Mouse (Mus musculus) heart, adult 8-10 months (tissue): ENCODE data around the gene Chil1. TPM values are rescaled to one million over a fixed set of nuclear protein-coding genes. Genes with fewer than 3 reads are reported as not detected.

Source experiments
- DNase-seq: peaks from one replicate; pipeline ENCODE4 v3.0.0; 2022; ENCODE audit warnings: low spot score
- total RNA-seq, 4 experiments: library from RNA; stranded (reverse); gene quantifications; 2 replicates each; pipeline ENCODE4 v1.2.4; 2022

Chil1 gene
- total RNA-seq, 4 experiments from 2014 or later, result 0.38 to 2.7 (median 0.51) TPM

DNA sequence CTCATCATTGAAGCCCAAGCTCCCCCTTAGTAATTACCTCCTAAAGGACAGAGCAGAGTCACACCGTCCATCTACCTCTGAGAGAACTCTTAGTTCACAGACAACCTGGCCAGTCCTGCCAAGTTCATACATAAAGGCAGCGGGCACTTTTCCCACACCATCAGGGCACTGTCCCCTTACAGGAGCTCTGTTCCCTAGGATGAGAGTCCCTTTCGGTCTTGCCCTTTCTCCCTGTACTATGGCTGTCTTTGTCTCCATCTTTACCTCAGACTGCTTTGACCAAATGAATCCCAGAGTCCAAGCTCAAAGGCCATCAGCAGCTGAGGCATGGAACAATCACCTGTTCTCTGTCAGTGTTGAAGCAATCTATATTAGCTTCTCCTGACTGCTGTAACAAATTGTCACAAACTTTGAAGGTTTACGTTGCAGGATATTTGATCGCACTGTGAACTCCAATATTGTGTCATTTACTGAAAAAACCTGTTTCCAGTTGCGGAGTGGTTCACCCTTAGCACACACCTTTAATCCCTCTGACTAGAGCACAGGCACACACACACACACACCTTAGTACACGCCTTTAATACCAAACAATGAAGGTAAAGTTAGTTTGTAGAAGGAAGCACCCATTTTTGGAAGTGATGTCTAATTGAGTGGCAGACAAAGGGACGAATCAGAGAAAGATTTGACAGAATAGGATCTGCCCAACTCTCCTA, 12.8 kb upstream of the Chil1 start:
- DNase-seq, result no peak

DNA sequence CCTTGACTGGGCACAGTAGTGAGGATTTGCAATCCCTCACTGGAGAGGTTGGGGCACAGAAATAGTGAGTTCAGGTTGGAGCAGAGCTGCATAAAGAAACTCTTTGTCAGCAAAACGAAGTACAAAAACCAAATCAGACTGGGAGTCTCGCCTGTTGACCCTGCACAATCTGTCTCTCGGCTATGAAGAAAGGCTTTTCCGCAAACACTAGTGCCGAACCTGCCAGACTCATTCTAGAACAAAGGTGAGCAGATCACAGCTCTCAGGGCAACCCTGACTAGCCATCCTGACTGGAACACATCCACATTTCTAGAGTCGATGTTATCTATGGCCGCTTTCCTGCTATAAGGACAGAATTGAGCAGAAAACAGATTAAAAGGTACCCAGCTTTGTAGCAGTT, 8.9 kb upstream of the Chil1 start:
- DNase-seq, result no peak

DNA sequence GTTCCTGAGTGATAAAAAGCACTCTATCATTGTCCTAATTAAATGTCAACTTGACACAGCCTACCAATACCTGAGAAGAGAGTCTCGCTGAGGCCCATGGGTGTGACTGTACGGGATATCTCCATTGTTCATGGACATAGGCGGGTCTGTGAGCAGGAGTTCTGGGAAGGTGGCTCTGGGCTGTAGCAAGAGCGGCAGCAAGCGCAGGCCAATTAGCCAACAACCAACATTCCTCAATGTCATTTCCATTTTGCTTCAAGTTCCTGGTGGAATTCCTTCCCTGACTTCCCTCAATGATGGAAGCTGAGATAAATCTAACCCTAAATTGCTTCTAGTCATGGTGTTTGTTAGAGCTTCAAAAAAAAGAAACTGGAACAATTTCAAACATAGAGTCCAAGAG, 4.0 kb upstream of the Chil1 start:
- DNase-seq, result no peak

DNA sequence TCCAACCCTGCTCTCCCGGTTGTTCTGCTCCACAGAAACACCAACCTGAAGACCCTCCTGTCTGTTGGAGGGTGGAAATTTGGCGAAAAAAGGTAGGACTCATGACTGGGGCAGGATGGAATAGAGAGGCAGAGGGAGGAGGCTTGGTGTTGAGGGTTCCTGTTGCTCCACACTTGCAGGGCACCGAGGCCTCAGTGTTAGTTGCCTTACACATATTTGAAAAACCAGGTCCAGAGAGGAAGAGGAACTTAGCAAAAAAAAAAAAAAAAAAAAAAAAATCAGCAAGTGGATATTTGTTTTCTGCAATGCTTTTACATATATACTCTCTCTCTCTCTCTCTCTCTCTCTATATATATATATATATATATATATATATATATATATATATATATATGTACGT, 2.1 kb downstream of the Chil1 start:
- DNase-seq, result no peak

DNA sequence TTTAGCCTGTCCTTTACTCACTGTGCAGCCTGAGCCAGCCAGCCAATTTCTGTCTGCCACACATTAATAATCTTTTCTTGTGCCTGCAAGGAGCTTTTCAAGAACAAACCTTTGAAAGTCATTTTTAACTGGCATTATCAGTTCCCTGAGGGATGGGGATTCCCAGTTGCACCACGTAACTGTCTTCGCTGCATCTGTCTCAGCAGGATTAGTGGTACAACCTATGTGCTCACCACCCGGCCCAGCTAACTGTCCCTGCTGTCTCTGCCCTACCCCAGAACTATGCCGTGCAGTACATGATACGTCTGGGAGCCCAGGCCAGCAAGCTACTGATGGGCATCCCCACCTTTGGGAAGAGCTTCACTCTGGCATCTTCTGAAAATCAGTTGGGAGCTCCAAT, 6.2 kb downstream of the Chil1 start:
- DNase-seq, result no peak

DNA sequence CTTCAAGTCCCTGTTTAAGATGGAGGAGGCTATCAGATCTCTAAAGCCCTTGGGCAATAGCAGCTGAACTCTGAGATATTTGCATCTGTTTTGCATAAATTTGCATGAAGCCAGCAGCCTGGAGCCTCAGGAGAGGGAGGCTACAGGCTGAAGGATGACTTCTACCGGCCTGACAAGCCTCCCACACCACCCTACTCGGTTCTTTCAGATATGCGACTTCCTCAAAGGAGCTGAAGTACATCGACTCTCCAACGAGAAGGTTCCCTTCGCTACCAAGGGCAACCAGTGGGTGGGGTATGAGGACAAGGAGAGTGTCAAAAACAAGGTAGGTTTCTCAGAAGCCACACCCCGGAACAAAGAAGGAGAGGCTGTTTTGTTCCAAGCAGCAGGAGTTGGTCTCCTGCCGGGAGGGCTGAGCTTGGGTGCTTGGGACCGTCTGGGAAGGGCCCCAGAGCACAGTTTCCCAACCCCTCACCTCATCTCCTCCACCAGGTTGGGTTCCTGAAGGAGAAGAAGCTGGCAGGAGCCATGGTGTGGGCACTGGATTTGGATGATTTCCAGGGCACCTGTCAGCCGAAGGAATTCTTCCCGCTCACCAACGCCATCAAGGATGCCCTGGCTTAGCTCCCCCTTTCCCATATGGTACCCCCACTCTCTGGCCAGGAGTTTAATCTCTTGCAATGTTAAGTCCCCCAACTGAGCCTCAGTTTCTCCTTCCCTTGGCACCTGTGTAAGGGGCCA, 7.2 kb downstream of the Chil1 start:
- DNase-seq, result no peak

DNA sequence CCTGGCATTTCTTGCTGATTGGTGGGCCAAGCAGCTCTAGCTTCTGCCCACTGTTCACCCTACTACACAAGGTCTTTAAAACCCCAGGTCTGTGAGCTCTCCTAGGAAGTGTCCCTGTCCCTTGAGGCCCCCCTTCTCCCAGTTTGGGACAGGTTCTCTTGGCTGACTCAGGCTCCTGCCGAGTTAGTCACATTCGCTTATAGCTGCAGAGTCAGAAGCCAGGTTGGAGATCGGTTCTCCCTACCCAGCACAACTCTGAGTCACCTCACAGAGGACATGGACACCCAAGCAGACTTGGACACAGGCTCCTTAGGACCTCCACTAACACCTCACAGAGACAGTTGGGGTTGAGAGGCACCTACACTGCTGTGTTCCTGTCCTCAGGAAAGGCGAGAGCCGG, 9.2 kb downstream of the Chil1 start:
- no peak for DNase-seq

DNA sequence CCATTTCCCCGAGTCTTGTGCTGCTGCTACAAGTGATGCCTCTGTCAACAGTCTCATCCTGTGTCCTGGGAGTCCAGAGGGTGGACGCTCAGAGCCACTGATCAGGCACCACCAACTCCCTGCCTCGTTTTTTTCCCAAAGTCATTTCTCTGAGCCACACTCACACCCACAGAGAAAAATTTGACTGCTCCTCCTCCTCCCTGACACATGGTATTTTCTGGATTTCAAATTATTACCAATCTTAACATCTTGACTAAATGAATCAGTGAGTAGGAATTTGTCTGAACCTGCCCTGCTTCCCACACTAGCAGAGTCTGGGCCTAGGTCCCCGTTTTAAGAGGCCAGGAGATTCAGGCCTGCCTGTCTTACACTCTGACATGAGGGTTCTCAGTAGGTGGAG, 10.0 kb downstream of the Chil1 start:
- no peak for DNase-seq

DNA sequence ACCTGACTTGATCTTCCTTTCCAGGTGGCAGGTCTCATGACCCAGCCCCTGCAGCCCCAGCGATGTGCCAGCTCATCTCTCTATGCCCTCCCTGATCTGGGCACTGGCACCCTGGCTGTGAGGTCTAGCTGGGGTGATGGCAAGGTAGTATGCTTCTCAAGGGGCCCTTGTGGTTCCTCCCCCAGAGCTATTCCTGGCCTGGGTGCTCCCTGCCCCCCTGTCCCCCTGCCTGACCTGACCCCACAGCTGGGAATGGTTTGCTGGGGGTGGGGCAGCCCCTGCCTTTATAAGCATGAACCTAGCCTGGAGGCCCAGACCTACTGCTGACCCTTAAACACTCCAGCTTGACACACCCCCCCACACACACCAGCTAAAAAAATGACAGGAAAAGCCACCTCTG, 11.2 kb downstream of the Chil1 start, which contains the start of gene Mybph:
TSS of gene Mybph (plus strand) at position 323 of the 400 bp plus-strand sequence.
- DNase-seq, result no peak

DNA sequence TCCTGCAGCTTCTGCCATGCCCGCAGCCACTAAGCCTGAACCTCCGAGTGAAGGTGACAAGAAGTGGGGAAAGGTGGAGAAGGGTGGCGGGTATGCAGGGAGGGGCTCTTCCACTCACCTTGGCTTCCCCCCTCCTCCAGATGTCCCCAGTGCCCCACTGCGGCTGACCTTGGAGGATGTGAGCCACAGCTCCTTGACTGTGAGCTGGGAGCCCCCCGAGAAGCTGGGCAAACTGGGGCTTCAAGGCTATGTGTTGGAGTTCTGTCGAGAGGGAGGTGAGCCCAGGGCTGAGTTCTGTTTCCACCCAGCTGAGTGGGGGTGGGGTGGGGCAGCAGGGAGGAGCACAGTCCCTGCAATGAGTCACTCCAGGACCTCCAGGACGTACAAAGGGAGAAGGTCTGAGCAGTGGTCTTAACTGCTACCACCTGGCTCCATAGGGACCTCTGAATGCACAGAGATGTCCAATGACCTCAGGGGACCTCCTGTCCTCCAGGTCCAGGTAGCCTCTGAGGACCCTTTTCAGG, 11.8 kb downstream of the Chil1 start:
- DNase-seq, result no peak

DNA sequence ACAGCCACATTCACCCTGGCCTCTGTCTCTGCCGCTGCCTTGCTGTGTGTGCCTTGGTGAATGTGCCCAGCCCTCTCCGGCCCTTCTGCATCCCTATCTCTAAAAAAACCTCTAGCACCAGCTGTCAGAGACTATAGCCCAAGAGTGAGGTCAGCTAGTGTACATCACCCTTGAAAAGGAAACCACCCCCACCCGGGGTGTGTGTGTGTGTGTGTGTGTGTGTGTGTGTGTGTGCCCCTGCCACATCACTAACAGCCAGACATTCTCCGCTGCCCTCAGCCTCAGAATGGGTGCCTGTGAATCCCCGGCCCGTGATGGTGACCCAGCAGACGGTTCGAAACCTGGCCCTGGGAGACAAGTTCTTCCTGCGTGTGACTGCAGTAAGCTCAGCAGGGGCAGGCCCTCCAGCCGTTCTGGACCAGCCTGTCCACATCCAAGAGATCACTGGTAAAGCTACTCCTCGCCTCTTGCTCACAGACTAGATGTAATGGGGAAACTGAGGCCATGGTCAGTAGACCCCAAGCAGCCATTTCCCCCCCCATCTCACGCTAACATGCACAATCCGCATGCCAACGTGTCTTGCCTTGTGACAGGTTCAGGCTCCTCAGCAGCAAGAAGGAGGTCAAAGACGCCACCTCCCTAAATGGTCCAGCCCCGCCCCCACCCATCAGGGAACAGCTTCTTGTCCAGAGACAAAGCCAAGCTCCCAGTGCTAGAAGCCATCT, 12.5 kb downstream of the Chil1 start:
- DNase-seq, result no peak

DNA sequence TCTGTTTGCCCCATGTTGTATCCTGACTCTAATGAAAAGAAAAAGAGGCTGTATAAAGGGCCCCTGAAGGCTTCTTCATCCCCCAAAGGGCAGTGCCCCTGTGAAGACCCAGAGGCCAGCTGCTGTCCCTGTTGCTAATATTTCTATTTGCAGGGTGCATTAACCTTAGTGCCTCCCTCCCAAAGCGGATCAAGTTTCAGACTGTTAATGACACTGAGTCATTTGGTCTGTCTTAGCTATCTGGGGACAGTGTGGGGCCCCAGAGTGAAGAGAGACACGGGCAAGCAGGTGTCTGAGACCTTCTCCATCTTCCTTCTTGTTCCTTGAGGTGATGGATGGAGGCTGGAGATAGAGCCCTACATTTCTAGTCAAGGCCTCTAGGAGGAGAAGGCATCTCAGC, 13.1 kb downstream of the Chil1 start:
- DNase-seq, result no peak

DNA sequence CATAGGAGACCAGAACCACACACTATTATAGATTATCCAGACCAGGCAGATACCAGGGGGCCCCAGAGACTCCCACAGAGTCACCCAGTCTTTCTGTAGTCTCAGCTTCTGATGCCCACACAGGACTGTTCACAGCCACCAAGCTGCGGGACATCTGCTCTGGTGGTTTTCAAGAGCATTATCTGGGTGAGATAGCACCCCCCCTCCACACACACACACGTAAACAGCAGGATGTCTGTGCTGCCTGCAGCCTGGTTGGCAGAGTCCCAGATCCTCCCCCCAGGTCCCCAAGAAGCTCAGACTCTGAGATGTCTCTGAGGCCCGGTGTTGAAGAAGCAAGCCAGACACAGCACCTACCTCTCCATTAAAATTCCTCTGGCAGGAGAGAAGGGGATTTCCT, 13.6 kb downstream of the Chil1 start:
- DNase-seq, result no peak

DNA sequence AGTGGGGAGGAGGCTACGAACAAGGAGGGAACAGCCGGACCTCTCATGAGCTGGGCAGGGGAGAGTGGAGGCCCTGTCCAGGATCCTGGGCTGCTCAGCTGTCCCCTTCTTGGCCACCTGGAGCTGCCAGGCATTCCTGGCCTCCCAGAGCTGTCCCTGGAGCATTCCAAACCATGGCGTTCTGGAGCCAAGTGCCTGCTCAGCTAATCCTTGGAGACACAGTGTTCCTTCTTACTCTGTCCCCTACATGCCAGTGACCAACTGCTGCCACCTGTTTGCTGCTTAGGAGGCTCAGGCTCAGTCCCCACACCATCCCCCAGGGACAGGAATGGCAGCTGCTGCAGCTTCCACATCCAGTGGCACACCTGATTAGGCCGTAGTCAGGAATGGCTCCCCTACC, 14.0 kb downstream of the Chil1 start:
- DNase-seq, result peak; percentile 19

DNA sequence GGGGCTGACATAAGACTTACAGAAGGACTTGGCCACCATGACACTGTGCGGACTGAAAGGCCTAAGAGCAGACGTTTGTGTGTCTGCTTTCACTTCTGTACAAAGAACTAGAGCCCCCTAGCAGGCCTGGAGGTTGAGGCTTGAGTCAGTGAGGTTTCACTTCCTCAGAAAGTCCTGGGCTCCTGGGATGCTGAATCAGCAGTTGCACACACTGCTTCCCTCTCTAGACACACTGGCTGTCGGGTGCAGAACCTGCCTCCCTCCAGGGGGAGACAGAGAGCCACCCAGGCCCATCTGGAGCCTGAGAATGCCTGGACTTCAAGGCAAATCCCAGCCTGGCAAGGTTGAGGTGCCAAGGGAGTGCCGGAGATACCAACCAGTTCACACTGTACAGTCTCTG, 14.4 kb downstream of the Chil1 start:
- DNase-seq, result peak; percentile 74

DNA sequence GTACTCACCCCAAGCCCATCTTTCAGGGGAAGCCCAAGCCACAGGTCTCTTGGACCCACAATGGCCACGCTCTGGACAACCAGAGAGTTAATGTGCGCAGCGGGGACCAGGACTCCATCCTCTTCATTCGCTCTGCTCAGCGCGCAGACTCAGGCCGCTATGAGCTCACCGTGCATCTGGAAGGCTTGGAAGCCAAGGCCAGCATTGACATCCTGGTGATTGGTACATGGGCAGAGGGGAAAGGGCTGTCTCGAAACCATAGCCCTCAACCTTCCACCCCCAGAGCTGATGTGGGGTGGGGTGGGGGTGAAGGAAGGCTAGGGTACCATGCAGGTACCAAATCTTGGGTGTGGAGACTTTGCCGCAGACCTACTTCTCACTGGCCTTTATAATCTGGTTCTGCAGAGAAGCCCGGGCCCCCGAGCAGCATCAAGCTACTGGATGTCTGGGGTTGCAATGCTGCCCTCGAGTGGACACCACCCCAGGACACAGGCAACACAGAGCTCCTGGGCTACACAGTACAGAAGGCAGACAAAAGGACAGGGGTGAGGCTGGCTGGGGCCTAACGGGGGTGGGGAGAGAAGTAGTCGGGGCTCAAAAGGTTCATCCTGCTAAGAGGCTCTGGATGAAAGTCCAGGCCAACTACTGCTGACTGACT, 15.5 kb downstream of the Chil1 start:
- no peak for DNase-seq

DNA sequence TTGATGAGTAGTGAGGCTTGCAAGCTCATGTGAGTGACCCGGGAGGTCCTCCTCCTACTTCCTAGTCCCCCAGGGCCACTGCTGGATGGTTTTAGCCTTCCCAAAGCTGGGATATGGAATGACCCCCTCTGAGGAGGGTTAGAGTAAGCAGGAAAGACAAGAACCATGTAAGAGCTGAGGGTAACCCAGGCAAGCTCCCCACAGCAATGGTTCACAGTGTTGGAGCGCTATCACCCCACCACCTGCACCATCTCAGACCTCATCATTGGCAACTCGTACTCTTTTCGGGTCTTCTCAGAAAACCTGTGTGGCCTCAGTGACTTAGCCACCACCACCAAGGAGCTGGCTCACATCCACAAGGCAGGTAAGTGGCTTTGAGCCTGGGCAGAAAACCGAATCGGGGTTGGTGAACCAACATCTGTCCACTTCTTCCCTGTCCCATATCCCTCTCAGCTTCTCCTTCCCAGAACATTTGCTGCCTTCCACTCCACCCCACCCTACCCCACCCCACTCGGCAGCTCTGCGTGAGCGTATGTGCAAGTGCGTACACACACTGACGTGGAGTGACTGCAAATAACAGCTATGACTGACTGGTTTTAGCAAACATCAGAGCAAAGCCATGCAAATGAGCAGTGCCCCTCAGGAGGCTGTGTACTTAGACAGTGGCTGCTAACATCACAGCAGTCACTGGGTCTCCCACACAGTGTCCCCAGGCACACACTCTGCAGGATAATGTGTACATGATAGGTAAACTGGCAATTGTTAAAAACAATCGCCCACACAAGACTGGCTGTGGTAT, 16.4 kb downstream of the Chil1 start:
- no peak for DNase-seq

DNA sequence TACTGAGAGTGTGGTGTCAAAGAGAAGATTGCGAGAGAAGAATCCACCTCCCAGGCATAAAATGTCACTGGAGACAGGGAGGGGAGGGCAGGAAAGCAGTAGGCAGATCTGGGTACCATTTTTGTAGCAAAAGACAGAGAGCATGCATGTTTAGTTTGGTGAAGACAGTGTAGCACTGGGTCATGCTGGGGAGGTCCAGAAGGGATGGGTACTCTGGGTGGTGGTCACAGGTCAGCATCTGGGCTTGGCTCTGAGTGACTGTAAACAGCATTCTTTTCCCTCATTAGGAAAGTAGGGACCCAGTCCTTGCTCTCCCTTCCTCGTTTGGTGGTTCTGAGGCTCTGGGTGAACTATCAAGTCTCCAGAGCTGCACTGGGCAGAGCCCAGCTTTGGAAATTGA, 18.5 kb downstream of the Chil1 start:
- no peak for DNase-seq

DNA sequence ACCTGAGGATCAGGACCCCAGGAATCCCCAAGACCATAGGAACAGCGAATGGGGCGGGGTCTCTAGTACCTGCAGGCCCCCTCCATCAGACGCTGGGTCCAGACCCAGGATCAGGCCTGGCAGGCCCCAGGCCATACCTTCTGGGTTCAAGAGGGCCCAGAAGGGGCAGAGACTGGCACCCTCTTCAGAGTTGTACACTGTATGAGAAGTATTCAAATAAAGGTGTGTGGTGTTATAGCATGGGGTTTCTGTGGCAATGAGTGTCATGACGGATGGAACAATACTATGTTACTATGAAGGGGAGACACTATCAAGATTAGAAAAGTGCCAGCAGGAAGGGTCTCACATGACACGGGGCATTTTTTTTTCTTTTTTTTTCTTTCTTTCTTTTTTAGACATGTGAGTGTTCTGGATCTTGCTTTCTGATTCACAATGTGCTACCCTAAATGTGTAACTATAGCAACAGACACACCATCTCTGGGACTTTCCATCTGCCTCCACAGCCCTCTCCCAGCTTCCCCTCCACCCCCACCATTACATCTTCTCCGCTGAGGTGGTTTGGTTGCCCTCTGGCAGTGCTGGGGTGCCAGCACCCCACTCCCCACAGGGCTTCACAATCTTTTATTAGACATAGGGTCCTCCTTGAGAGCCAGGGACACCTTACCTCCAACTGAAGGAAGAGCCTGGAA, 19.2 kb downstream of the Chil1 start:
- DNase-seq, result no peak

DNA sequence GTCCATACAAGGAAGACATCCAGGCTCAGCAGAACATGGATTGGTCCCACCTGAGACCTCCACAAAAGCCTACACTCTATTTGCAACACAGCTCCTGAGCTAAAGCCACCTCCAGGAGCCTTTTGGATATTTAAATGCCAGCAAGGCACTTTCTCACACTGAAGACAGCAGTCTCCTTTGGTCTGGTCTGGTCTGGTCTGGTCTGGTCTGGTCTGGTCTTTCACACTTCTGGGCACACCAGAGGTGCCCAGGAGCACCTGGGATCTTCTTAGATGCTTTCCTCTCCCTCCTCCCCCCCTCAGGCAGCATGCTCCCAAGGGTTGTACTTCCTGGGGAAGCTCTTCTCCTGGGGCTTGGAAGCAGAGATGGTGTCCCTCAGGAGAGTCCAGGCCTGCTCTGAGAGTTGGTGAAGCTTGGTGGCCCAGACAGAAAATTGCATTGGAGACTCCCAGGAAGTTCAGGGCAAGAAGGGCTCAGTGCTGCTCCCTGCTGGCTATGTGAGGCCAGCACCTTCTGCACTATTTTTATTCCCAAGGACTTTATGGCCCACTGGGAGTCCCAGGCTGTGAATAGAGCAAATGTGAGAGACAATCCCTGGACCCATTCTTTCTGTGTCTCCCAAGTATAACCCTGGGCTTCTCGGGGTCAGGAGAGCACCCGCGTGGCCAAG, 19.9 kb downstream of the Chil1 start:
- DNase-seq, result peak; percentile 28
